Mouse (Mus musculus): ENCODE results near the gene Haghl. TPM values are rescaled to one million over a fixed set of nuclear protein-coding genes. Genes with fewer than 3 reads are reported as not detected.

The Haghl gene
- not detected for polyA plus RNA-seq (2014; fragmentation: Illumina TruSeq; extraction: RNeasy Lipid Tissue Mini Kit (QIAGEN cat#74804); ENCODE audit: low read depth, low replicate concordance)

DNA sequence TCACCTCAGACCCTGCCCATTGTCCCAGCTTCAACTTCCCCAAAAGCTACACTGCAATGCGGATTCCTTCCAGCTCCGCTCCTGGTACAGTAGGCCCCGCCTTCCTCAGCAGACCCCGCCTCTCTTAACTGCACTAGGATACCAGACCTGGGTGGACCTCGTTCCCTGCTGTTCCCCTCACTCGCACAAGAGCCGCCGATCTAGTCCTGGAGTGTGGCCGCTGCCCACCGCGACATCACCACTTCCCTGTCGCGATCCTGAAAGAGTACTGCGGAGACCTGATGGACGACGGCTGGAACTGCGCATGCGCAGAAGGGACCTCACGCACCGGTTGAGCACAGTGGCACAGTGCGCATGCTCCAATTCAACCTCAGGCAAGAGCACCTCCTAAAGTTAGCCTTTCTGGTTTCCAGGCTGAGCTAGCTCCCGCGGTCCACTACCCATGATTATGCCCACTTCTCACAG, at the start of gene Haghl:
TSS of gene Haghl (minus strand) at position 393 of the 465 bp plus-strand sequence.

GRCm38 (mm10) chr17:25833291-25833663, 47.8 kb upstream of the Haghl start, which contains the start of gene Stub1:
TSS of gene Stub1 (minus strand) at chr17:25833404.

GRCm38 (mm10) chr17:25828712-25829557, 43.5 kb upstream of the Haghl start, which contains the start of gene Jmjd8:
TSS of gene Jmjd8 (plus strand) at chr17:25828867.

DNA sequence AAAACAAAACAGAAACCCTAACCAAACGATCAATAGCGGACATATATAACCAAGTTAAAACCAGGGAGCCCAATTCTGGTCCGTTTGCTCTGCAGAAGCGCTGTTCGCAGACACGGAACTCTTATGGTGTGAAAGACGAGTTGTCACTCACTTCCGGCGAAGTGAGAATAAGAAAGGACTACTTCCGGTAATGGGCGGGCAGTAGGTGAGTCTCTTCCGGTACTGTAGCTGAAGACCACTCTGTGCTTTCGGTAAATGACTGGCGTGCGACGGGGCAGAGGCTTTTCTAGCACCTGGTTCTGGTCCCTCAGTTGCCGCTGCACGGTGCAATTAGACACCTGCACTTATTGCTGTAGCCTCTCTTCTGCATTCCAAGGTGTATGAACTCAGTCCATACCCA, 38.0 kb upstream of the Haghl start, which contains the start of gene Wdr24:
TSS of gene Wdr24 (plus strand) at position 176 of the 400 bp plus-strand sequence.

GRCm38 (mm10) chr17:25808789-25809605, 23.5 kb upstream of the Haghl start, which contains the start of gene Fbxl16:
TSS of gene Fbxl16 (plus strand) at chr17:25809085.

GRCm38 (mm10) chr17:25796951-25797369, 11.5 kb upstream of the Haghl start, which contains the start of gene Metrn:
TSS of gene Metrn (minus strand) at chr17:25797136.

GRCm38 (mm10) chr17:25795609-25796092, 10.2 kb upstream of the Haghl start, which contains the start of gene AC134908.4:
TSS of gene AC134908.4 (minus strand) at chr17:25795659.

GRCm38 (mm10) chr17:25792615-25793014, 7.1 kb upstream of the Haghl start, which contains the start of gene Fam173a:
TSS of gene Fam173a (minus strand) at chr17:25792901.

GRCm38 (mm10) chr17:25786280-25786679, 807 bp upstream of the Haghl start, which contains the start of gene Ccdc78:
TSS of gene Ccdc78 (plus strand) at chr17:25786580.

GRCm38 (mm10) chr17:25773549-25774120, 11.8 kb downstream of the Haghl start, which contains the start of gene Narfl:
TSS of gene Narfl (plus strand) at chr17:25773776.

GRCm38 (mm10) chr17:25754241-25754640, 31.2 kb downstream of the Haghl start, which contains the start of gene Msln:
TSS of gene Msln (minus strand) at chr17:25754378.

DNA sequence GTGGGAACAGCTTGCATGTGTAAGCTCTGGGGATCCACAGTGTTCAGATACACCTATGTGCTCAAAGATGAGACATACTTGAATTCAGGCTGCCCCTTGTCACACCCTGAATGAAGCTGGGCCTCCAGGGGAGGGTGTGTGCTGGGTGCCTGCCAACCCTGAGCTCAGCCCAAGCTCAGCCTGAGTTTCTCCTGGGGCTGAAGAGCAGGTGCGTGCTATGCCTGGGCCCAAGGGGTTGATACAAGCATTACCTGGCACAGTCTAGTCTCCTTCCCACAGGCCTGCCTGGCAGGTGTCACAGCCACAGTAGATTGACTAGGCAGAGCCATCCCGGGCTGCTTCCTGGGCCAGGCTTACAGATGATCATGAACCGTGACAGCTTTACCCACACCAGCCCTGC, 49.7 kb downstream of the Haghl start, which contains the start of gene Mslnl:
TSS of gene Mslnl (plus strand) at position 298 of the 400 bp plus-strand sequence.

Other genes starting within 250 kb of the Haghl start
- gene Sox8, start 215.0 kb downstream of the Haghl start, polyA plus RNA-seq (2014; fragmentation: Illumina TruSeq; extraction: RNeasy Lipid Tissue Mini Kit (QIAGEN cat#74804); ENCODE audit: low read depth, low replicate concordance) = 0.22 TPM
- 0.32 TPM for gene Lmf1, start 206.6 kb downstream of the Haghl start, polyA plus RNA-seq (2014; fragmentation: Illumina TruSeq; extraction: RNeasy Lipid Tissue Mini Kit (QIAGEN cat#74804); ENCODE audit: low read depth, low replicate concordance)
- gene Gng13, start 68.5 kb downstream of the Haghl start, polyA plus RNA-seq (2014; fragmentation: Illumina TruSeq; extraction: RNeasy Lipid Tissue Mini Kit (QIAGEN cat#74804); ENCODE audit: low read depth, low replicate concordance) = not detected
- not detected for gene Chtf18, start 58.3 kb downstream of the Haghl start, polyA plus RNA-seq (2014; fragmentation: Illumina TruSeq; extraction: RNeasy Lipid Tissue Mini Kit (QIAGEN cat#74804); ENCODE audit: low read depth, low replicate concordance)
- gene Rpusd1, start 58.0 kb downstream of the Haghl start, polyA plus RNA-seq (2014; fragmentation: Illumina TruSeq; extraction: RNeasy Lipid Tissue Mini Kit (QIAGEN cat#74804); ENCODE audit: low read depth, low replicate concordance) = not detected
- not detected for gene Mslnl, start 49.6 kb downstream of the Haghl start, polyA plus RNA-seq (2014; fragmentation: Illumina TruSeq; extraction: RNeasy Lipid Tissue Mini Kit (QIAGEN cat#74804); ENCODE audit: low read depth, low replicate concordance)
- 0.41 TPM for gene Msln, start 31.3 kb downstream of the Haghl start, polyA plus RNA-seq (2014; fragmentation: Illumina TruSeq; extraction: RNeasy Lipid Tissue Mini Kit (QIAGEN cat#74804); ENCODE audit: low read depth, low replicate concordance)
- gene Narfl, start 11.9 kb downstream of the Haghl start, polyA plus RNA-seq (2014; fragmentation: Illumina TruSeq; extraction: RNeasy Lipid Tissue Mini Kit (QIAGEN cat#74804); ENCODE audit: low read depth, low replicate concordance) = 1.5 TPM
- not detected for gene Ccdc78, start 907 bp upstream of the Haghl start, polyA plus RNA-seq (2014; fragmentation: Illumina TruSeq; extraction: RNeasy Lipid Tissue Mini Kit (QIAGEN cat#74804); ENCODE audit: low read depth, low replicate concordance)
- 0.38 TPM for gene Fam173a, start 7.2 kb upstream of the Haghl start, polyA plus RNA-seq (2014; fragmentation: Illumina TruSeq; extraction: RNeasy Lipid Tissue Mini Kit (QIAGEN cat#74804); ENCODE audit: low read depth, low replicate concordance)
- not detected for gene AC134908.4, start 10.0 kb upstream of the Haghl start, polyA plus RNA-seq (2014; fragmentation: Illumina TruSeq; extraction: RNeasy Lipid Tissue Mini Kit (QIAGEN cat#74804); ENCODE audit: low read depth, low replicate concordance)
- gene Metrn, start 11.5 kb upstream of the Haghl start, polyA plus RNA-seq (2014; fragmentation: Illumina TruSeq; extraction: RNeasy Lipid Tissue Mini Kit (QIAGEN cat#74804); ENCODE audit: low read depth, low replicate concordance) = not detected
- 1.4 TPM for gene Fbxl16, start 23.4 kb upstream of the Haghl start, polyA plus RNA-seq (2014; fragmentation: Illumina TruSeq; extraction: RNeasy Lipid Tissue Mini Kit (QIAGEN cat#74804); ENCODE audit: low read depth, low replicate concordance)
- 0.76 TPM for gene Wdr24, start 38.0 kb upstream of the Haghl start, polyA plus RNA-seq (2014; fragmentation: Illumina TruSeq; extraction: RNeasy Lipid Tissue Mini Kit (QIAGEN cat#74804); ENCODE audit: low read depth, low replicate concordance)
- 3.4 TPM for gene Jmjd8, start 43.2 kb upstream of the Haghl start, polyA plus RNA-seq (2014; fragmentation: Illumina TruSeq; extraction: RNeasy Lipid Tissue Mini Kit (QIAGEN cat#74804); ENCODE audit: low read depth, low replicate concordance)
- gene Stub1, start 47.7 kb upstream of the Haghl start, polyA plus RNA-seq (2014; fragmentation: Illumina TruSeq; extraction: RNeasy Lipid Tissue Mini Kit (QIAGEN cat#74804); ENCODE audit: low read depth, low replicate concordance) = 7.7 TPM
- gene Rhbdl1, start 51.6 kb upstream of the Haghl start, polyA plus RNA-seq (2014; fragmentation: Illumina TruSeq; extraction: RNeasy Lipid Tissue Mini Kit (QIAGEN cat#74804); ENCODE audit: low read depth, low replicate concordance) = not detected
- not detected for gene Gm20683, start 56.1 kb upstream of the Haghl start, polyA plus RNA-seq (2014; fragmentation: Illumina TruSeq; extraction: RNeasy Lipid Tissue Mini Kit (QIAGEN cat#74804); ENCODE audit: low read depth, low replicate concordance)
- 18.0 TPM for gene Rhot2, start 59.2 kb upstream of the Haghl start, polyA plus RNA-seq (2014; fragmentation: Illumina TruSeq; extraction: RNeasy Lipid Tissue Mini Kit (QIAGEN cat#74804); ENCODE audit: low read depth, low replicate concordance)
- gene Wdr90, start 75.8 kb upstream of the Haghl start, polyA plus RNA-seq (2014; fragmentation: Illumina TruSeq; extraction: RNeasy Lipid Tissue Mini Kit (QIAGEN cat#74804); ENCODE audit: low read depth, low replicate concordance) = 1.8 TPM
- not detected for gene Mcrip2, start 83.1 kb upstream of the Haghl start, polyA plus RNA-seq (2014; fragmentation: Illumina TruSeq; extraction: RNeasy Lipid Tissue Mini Kit (QIAGEN cat#74804); ENCODE audit: low read depth, low replicate concordance)
- gene Mettl26, start 89.4 kb upstream of the Haghl start, polyA plus RNA-seq (2014; fragmentation: Illumina TruSeq; extraction: RNeasy Lipid Tissue Mini Kit (QIAGEN cat#74804); ENCODE audit: low read depth, low replicate concordance) = 15.8 TPM
- gene Wfikkn1, start 95.2 kb upstream of the Haghl start, polyA plus RNA-seq (2014; fragmentation: Illumina TruSeq; extraction: RNeasy Lipid Tissue Mini Kit (QIAGEN cat#74804); ENCODE audit: low read depth, low replicate concordance) = not detected
- 1.5 TPM for gene Rab40c, start 134.1 kb upstream of the Haghl start, polyA plus RNA-seq (2014; fragmentation: Illumina TruSeq; extraction: RNeasy Lipid Tissue Mini Kit (QIAGEN cat#74804); ENCODE audit: low read depth, low replicate concordance)
- 26.7 TPM for gene Pigq, start 159.3 kb upstream of the Haghl start, polyA plus RNA-seq (2014; fragmentation: Illumina TruSeq; extraction: RNeasy Lipid Tissue Mini Kit (QIAGEN cat#74804); ENCODE audit: low read depth, low replicate concordance)
- not detected for gene Nhlrc4, start 159.3 kb upstream of the Haghl start, polyA plus RNA-seq (2014; fragmentation: Illumina TruSeq; extraction: RNeasy Lipid Tissue Mini Kit (QIAGEN cat#74804); ENCODE audit: low read depth, low replicate concordance)
- gene A930017K11Rik, start 166.9 kb upstream of the Haghl start, polyA plus RNA-seq (2014; fragmentation: Illumina TruSeq; extraction: RNeasy Lipid Tissue Mini Kit (QIAGEN cat#74804); ENCODE audit: low read depth, low replicate concordance) = not detected
- gene Capn15, start 200.1 kb upstream of the Haghl start, polyA plus RNA-seq (2014; fragmentation: Illumina TruSeq; extraction: RNeasy Lipid Tissue Mini Kit (QIAGEN cat#74804); ENCODE audit: low read depth, low replicate concordance) = 0.85 TPM

Measured in sigmoid colon, adult 10 weeks (tissue).